Mouse (Mus musculus) forebrain, embryonic 12.5 days (tissue): ENCODE data around the gene Ltb4r1. TPM values are rescaled to one million over a fixed set of nuclear protein-coding genes. Genes with fewer than 3 reads are reported as not detected.

Source experiments
- ATAC-seq: fragments of 200-750 bp; cut with Nextera tagmentation; 2 replicates; pipeline ENCODE4 v1.8.0; 2017; ENCODE audit warnings: moderate TSS enrichment; ENCODE audit not compliant: low FRiP score
- H3K27ac ChIP-seq: fragments of 300-500 bp; sonication (generic); 2 replicates; pipeline ENCODE4 v1.5.1; 2016; ENCODE audit warnings: mild to moderate bottlenecking
- H3K27me3 ChIP-seq: fragments of 300-500 bp; sonication (generic); 2 replicates; pipeline ENCODE4 v1.6.1; 2016; ENCODE audit warnings: mild to moderate bottlenecking
- H3K36me3 ChIP-seq: fragments of 300-500 bp; sonication (generic); replicated peaks from 2 replicates; pipeline ENCODE4 v1.6.1; 2016; ENCODE audit warnings: mild to moderate bottlenecking
- H3K4me1 ChIP-seq: fragments of 300-500 bp; sonication (generic); 2 replicates; pipeline ENCODE4 v1.6.1; 2016
- H3K4me2 ChIP-seq: fragments of 300-500 bp; sonication (generic); 2 replicates; pipeline ENCODE4 v1.6.1; 2016; ENCODE audit warnings: mild to moderate bottlenecking, moderate library complexity
- H3K4me3 ChIP-seq: fragments of 300-500 bp; sonication (generic); replicated peaks from 2 replicates; pipeline ENCODE4 v1.5.1; 2016; ENCODE audit warnings: mild to moderate bottlenecking
- H3K9ac ChIP-seq: fragments of 300-500 bp; sonication (generic); 2 replicates; pipeline ENCODE4 v1.6.1; 2016; ENCODE audit warnings: mild to moderate bottlenecking
- H3K9me3 ChIP-seq: fragments of 300-500 bp; sonication (generic); 2 replicates; pipeline ENCODE4 v1.6.1; 2016
- WGBS: fragments of 180-500 bp; shearing (Covaris S2); methylation state at CpG from one replicate; pipeline ENCODE4 v1.1.7; 2016; 5-methylcytosine and 5-hydroxymethylcytosine counted together
- polyA plus RNA-seq: library from polyadenylated mRNA; unstranded; fragments of >200 nt; fragmentation: Nextera tagmentation; extraction: Ambion mirVana; gene quantifications from 2 replicates; pipeline ENCODE4 v1.2.1, GENCODE M21; 2016

Ltb4r1 gene
- polyA plus RNA-seq, 1 experiment from 2014 or later = 0.13 TPM

GRCm38 (mm10) chr14:55730116-55730515 lies 35.6 kb upstream of the Ltb4r1 start:
- no peak for ATAC-seq
- H3K4me3 ChIP-seq = no peak overlapping the region
- H3K36me3 ChIP-seq = no peaks in the 10 kb centered on the region
- H3K9me3 ChIP-seq = no peaks in the 10 kb centered on the region
- H3K4me1 ChIP-seq = no peaks in the 10 kb centered on the region
- no peak overlapping the region for H3K9ac ChIP-seq
- H3K27ac ChIP-seq = no peak overlapping the region
- no peak overlapping the region for H3K4me2 ChIP-seq
- no peaks in the 10 kb centered on the region for H3K27me3 ChIP-seq
- WGBS = 80% methylated on average over 7 of the region's 7 CpGs

- H3K4me2 ChIP-seq = no peak overlapping the region
- H3K4me1 ChIP-seq = no peaks in the 10 kb centered on the region
- 84% methylated on average over 7 of the region's 7 CpGs for WGBS
- no peaks in the 10 kb centered on the region for H3K9me3 ChIP-seq
- no peak overlapping the region for H3K27ac ChIP-seq
- no peak overlapping the region for H3K9ac ChIP-seq
- H3K4me3 ChIP-seq = no peak overlapping the region
- no peaks in the 10 kb centered on the region for H3K36me3 ChIP-seq
- no peak for ATAC-seq
- no peaks in the 10 kb centered on the region for H3K27me3 ChIP-seq
Measured at GRCm38 (mm10) chr14:55730531-55731032, 35.2 kb upstream of the Ltb4r1 start.

GRCm38 (mm10) chr14:55733889-55734288 lies 31.9 kb upstream of the Ltb4r1 start:
- no peak overlapping the region for H3K27ac ChIP-seq
- 77% methylated on average over 10 of the region's 10 CpGs for WGBS
- no peaks in the 10 kb centered on the region for H3K27me3 ChIP-seq
- ATAC-seq = no peak
- no peaks in the 10 kb centered on the region for H3K4me1 ChIP-seq
- H3K4me2 ChIP-seq = no peak overlapping the region
- H3K36me3 ChIP-seq = peaks cover 11% of the 10 kb centered on the region
- no peak overlapping the region for H3K9ac ChIP-seq
- H3K4me3 ChIP-seq = no peak overlapping the region
- no peaks in the 10 kb centered on the region for H3K9me3 ChIP-seq

GRCm38 (mm10) chr14:55734869-55735268 lies 30.9 kb upstream of the Ltb4r1 start:
- Histone ChIP-seq H3K4me3 (no peak overlapping the region), H3K27me3 (no peaks in the 10 kb centered on the region)
- 62% methylated on average over 7 of the region's 7 CpGs for WGBS

GRCm38 (mm10) chr14:55735334-55735733 lies 30.4 kb upstream of the Ltb4r1 start:
- H3K4me3 ChIP-seq = no peak overlapping the region
- ATAC-seq = no peak
- no peak overlapping the region for H3K9ac ChIP-seq
- WGBS = 75% methylated on average over 3 of the region's 3 CpGs
- H3K4me1 ChIP-seq = no peaks in the 10 kb centered on the region
- no peaks in the 10 kb centered on the region for H3K9me3 ChIP-seq
- peaks cover 22% of the 10 kb centered on the region for H3K36me3 ChIP-seq
- no peaks in the 10 kb centered on the region for H3K27me3 ChIP-seq
- no peak overlapping the region for H3K4me2 ChIP-seq
- H3K27ac ChIP-seq = no peak overlapping the region

More at GRCm38 (mm10) chr14:55734869-55735268, 30.9 kb upstream of the Ltb4r1 start:
- ATAC-seq = no peak
- H3K4me1 ChIP-seq = no peaks in the 10 kb centered on the region
- H3K27ac ChIP-seq = no peak overlapping the region
- H3K36me3 ChIP-seq = peaks cover 17% of the 10 kb centered on the region
- H3K9me3 ChIP-seq = no peaks in the 10 kb centered on the region
- H3K4me2 ChIP-seq = no peak overlapping the region
- no peak overlapping the region for H3K9ac ChIP-seq

GRCm38 (mm10) chr14:55735758-55736157 lies 30.0 kb upstream of the Ltb4r1 start:
- H3K4me3 ChIP-seq = no peak overlapping the region
- peaks cover 26% of the 10 kb centered on the region for H3K36me3 ChIP-seq
- ATAC-seq = no peak
- no peaks in the 10 kb centered on the region for H3K9me3 ChIP-seq
- no peak overlapping the region for H3K9ac ChIP-seq
- 84% methylated on average over 4 of the region's 4 CpGs for WGBS
- no peaks in the 10 kb centered on the region for H3K4me1 ChIP-seq
- H3K27me3 ChIP-seq = no peaks in the 10 kb centered on the region
- H3K4me2 ChIP-seq = no peak overlapping the region
- no peak overlapping the region for H3K27ac ChIP-seq

- no peak overlapping the region for H3K27ac ChIP-seq
- no peaks in the 10 kb centered on the region for H3K27me3 ChIP-seq
- no peak for ATAC-seq
- WGBS = 90% methylated on average over 9 of the region's 9 CpGs
- peaks cover 32% of the 10 kb centered on the region for H3K36me3 ChIP-seq
- no peaks in the 10 kb centered on the region for H3K9me3 ChIP-seq
- no peaks in the 10 kb centered on the region for H3K4me1 ChIP-seq
- no peak overlapping the region for H3K4me3 ChIP-seq
- H3K4me2 ChIP-seq = no peak overlapping the region
- H3K9ac ChIP-seq = no peak overlapping the region
Measured at GRCm38 (mm10) chr14:55737086-55737687, 28.6 kb upstream of the Ltb4r1 start.

GRCm38 (mm10) chr14:55743711-55744110 lies 22.1 kb upstream of the Ltb4r1 start:
- peak; percentile 70 for ATAC-seq
- Histone ChIP-seq H3K9ac (no peak overlapping the region), H3K4me1 (peaks cover 33% of the 10 kb centered on the region), H3K4me3 (no peak overlapping the region), H3K9me3 (no peaks in the 10 kb centered on the region), H3K27ac (no peak overlapping the region), H3K36me3 (peaks cover 24% of the 10 kb centered on the region), H3K27me3 (no peaks in the 10 kb centered on the region), H3K4me2 (peak overlapping the region; percentile 30)
- 19% methylated on average over 10 of the region's 10 CpGs for WGBS

DNA sequence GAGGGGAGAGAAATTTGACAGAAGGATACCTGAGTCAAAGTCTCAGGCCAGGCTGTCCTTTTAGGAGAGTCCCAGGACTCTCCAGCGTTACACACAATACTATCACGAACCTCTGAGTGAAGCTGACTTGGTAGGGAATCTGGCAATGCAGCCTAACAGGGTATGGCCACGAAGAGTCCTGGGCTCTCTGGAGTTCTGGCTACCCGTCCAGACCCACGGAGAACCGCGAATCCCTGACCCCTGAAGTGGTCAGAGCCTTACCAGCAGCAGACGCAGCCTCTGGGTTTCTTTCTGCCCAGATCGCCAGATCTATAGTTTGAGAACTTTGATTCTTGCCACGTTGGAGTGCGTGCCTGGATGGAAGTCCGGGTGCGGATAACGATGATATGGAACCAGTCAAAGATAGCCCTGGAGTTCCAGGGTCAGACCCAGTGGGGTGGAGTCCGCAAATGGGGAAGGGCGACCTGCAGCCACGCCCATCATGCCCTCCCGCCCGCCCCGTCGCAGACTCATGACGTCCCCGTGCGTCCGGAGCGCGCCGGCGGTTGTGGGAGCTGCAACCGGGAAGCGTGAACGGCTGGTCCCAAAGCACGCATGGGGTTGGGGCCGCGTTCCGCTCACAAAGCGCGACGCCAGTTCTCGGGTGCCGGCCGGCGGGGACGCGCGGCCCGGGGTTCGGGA lies 20.4 kb upstream of the Ltb4r1 start, which contains the start of the genes Dhrs1 and Nop9:
TSS of gene Dhrs1 (minus strand) at position 511 of the 681 bp plus-strand sequence.
TSS of gene Nop9 (plus strand) at position 514 of the 681 bp plus-strand sequence.
- peak within 1 kb of the TSS; percentile 93 for H3K4me3 ChIP-seq
- peaks cover 26% of the 10 kb centered on the region for H3K36me3 ChIP-seq
- H3K4me2 ChIP-seq = peak within 1 kb of the TSS; percentile 97
- peaks cover 33% of the 10 kb centered on the region for H3K4me1 ChIP-seq
- no peaks in the 10 kb centered on the region for H3K27me3 ChIP-seq
- peak within 1 kb of the TSS; percentile 90 for H3K9ac ChIP-seq
- ATAC-seq = peak; percentile 86
- 1% methylated on average over 48 of the region's 48 CpGs for WGBS
- no peaks in the 10 kb centered on the region for H3K9me3 ChIP-seq
- 0 out of 2 replicates have a peak within 1 kb of the TSS, but pooled peaks have one; percentile 36 for H3K27ac ChIP-seq

- under 1% methylated on average over 31 of the region's 31 CpGs for WGBS
- H3K27ac ChIP-seq = 0 out of 2 replicates have a peak overlapping the region, but pooled peaks have one; percentile 36
- no peak; the same call in 1 of the 2 replicates for ATAC-seq
- H3K9me3 ChIP-seq = no peaks in the 10 kb centered on the region
- H3K4me3 ChIP-seq = peak overlapping the region; percentile 93
- H3K4me2 ChIP-seq = peak overlapping the region; percentile 97
- peaks cover 33% of the 10 kb centered on the region for H3K4me1 ChIP-seq
- H3K27me3 ChIP-seq = no peaks in the 10 kb centered on the region
- peak overlapping the region; percentile 90 for H3K9ac ChIP-seq
- peaks cover 26% of the 10 kb centered on the region for H3K36me3 ChIP-seq
Measured at GRCm38 (mm10) chr14:55745861-55746237, 19.9 kb upstream of the Ltb4r1 start.

GRCm38 (mm10) chr14:55747051-55747847 lies 18.5 kb upstream of the Ltb4r1 start:
- H3K9me3 ChIP-seq = no peaks in the 10 kb centered on the region
- WGBS = 93% methylated on average over 10 of the region's 10 CpGs
- peaks cover 33% of the 10 kb centered on the region for H3K4me1 ChIP-seq
- no peaks in the 10 kb centered on the region for H3K27me3 ChIP-seq
- peaks cover 35% of the 10 kb centered on the region for H3K36me3 ChIP-seq
- H3K9ac ChIP-seq = no peak overlapping the region
- no peak overlapping the region for H3K27ac ChIP-seq
- ATAC-seq = no peak
- no peak overlapping the region; the same call in 1 of the 2 replicates for H3K4me3 ChIP-seq
- H3K4me2 ChIP-seq = peak overlapping the region; percentile 97

DNA sequence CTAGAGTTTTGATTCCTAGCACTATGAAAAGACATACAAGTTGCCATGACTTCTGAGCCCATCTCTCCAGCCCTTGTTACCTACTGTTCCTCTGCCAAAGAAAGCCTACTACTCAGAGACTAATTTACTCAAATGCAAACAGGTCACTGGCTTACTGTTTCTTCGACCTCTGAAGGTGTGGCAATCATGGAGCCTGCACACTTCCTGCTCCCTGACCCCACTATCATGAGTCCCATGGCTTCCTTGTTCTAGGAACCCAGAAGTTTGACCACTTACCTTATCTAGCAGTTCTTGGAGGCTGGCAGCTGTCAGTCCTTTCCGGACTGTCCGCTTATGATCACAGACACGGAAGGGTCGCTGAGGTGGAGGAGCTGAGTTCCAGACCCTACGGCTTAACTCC lies 8.2 kb upstream of the Ltb4r1 start:
- H3K36me3 ChIP-seq = peaks cover 39% of the 10 kb centered on the region
- H3K4me1 ChIP-seq = peaks cover 11% of the 10 kb centered on the region
- H3K9ac ChIP-seq = no peak overlapping the region
- no peak overlapping the region for H3K27ac ChIP-seq
- no peaks in the 10 kb centered on the region for H3K9me3 ChIP-seq
- WGBS = 87% methylated on average over 6 of the region's 6 CpGs
- peaks cover 24% of the 10 kb centered on the region for H3K27me3 ChIP-seq
- H3K4me2 ChIP-seq = no peak overlapping the region
- H3K4me3 ChIP-seq = no peak overlapping the region
- ATAC-seq = no peak
